Mouse (Mus musculus) thymus, adult 2 months (tissue): ENCODE measurements at regions not wholly inside any gene's neighbourhood (a gene's known extent, or its start where the extent isn't known, plus 50 kb on each side); places are given as distances from the start of the nearest gene placed in this dataset.

ENCODE experiments used
- CTCF ChIP-seq: fragments of 200-500 bp; IDR thresholded peaks from 2 replicates; pipeline ENCODE4 v1.5.1; 2012; ENCODE audit warnings: mild to moderate bottlenecking, control low read depth, low read length, moderate library complexity, borderline replicate concordance; ENCODE audit not compliant: control insufficient read depth, poor library complexity, insufficient read depth; ENCODE audit errors: extremely low read depth
- POLR2A ChIP-seq: fragments of 200-500 bp; IDR thresholded peaks from 2 replicates; pipeline ENCODE4 v1.6.1; 2012; ENCODE audit warnings: mild to moderate bottlenecking, low read length, control low read depth, moderate library complexity; ENCODE audit not compliant: control insufficient read depth, poor library complexity, insufficient read depth; ENCODE audit errors: extremely low read depth

DNA sequence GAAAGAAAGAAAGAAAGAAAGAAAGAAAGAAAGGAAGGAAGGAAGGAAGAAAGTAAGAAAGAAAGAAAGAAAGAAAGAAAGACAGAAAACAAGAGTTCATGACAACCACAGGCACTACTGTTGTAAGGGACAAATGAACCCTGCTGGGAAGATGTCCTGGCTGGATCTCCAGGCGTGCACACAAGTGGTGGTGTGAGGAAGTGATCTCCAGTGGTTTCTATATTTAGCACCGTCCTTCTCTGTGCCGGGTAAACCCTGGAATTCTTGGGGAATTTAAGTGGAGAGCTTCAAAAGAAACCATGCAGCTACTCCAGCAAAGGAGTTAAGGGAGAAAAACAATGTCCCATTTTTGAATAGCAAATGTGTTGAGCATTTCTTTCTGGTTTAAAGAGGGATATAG lies 76.0 kb downstream of the Fasl start:
- TF ChIP-seq POLR2A: no peak
- no peak for TF ChIP-seq CTCF
